Mouse (Mus musculus) Patski (cell line): ENCODE results near the gene Dennd2c. TPM values are rescaled to one million over a fixed set of nuclear protein-coding genes. Genes with fewer than 3 reads are reported as not detected.

ENCODE experiments used
- ATAC-seq: fragments of 100-300 bp; one replicate; pipeline ENCODE4 v1.8.0; 2021
- CTCF ChIA-PET: fragments of 350-600 bp; sonication (Branson Sonifier 250); formaldehyde crosslinking; loops from one replicate; lab custom pipeline; 2022; ENCODE audit warnings: inconsistent platforms; lab: Charles Lee
- POLR2A ChIA-PET: fragments of 350-600 bp; sonication (Branson Sonifier 250); formaldehyde crosslinking; loops from one replicate; lab custom pipeline; 2022; ENCODE audit warnings: antibody characterized with exemption, inconsistent platforms; lab: Charles Lee
- DNase-seq: peaks from one replicate; pipeline ENCODE4 v3.0.0-alpha.2; 2011; ENCODE audit warnings: low read depth, low spot score
- H3K27me3 ChIP-seq: fragments of 371-371 bp; one replicate; pipeline ENCODE4 v1.5.1; 2021
- CTCF ChIP-seq: fragments of 100-300 bp; IDR thresholded peaks from one replicate; pipeline ENCODE4 v1.5.1; 2021
- in situ Hi-C: fragments of 300-500 bp; cut with MboI; formaldehyde crosslinking; loops from 3 replicates; pipeline ENCODE4 v1.11.1; 2018; ENCODE audit warnings: low pct_unique_long_range_greater_than_20kb, mixed read lengths
- polyA plus RNA-seq: library from polyadenylated mRNA; unstranded; gene quantifications from one replicate; pipeline ENCODE4 v1.2.3, GENCODE M21; 2021

Dennd2c gene
- polyA plus RNA-seq, 1 experiment from 2014 or later, result 1.7 TPM

DNA sequence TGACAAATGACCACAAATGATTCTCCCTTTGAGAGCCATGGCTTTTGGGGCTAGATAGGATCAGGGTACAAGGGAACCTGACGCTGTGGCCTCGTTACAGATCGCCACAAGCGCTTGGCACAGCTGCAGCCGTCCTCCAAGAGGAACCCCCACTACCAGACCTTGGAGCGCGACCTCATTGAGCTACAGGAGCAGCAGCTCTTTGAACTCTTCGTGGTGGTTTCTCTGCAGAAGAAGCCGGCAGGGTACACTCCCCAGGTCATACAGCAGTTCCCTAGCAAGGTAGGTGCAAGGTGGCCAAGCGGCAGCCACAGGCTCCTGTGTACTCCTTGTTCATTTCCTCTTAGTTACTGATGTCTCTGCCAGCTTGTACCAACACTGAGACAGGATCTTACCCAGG lies 46.5 kb downstream of the Dennd2c start:
- DNase-seq, result no peak
- ChIA-PET CTCF (no interaction called here), POLR2A (no interaction called here)
- no peaks in the 10 kb centered on the region for H3K27me3 ChIP-seq
- ATAC-seq, result no peak
- TF ChIP-seq CTCF, result no peak
- in situ Hi-C loops, result no loop called here

DNA sequence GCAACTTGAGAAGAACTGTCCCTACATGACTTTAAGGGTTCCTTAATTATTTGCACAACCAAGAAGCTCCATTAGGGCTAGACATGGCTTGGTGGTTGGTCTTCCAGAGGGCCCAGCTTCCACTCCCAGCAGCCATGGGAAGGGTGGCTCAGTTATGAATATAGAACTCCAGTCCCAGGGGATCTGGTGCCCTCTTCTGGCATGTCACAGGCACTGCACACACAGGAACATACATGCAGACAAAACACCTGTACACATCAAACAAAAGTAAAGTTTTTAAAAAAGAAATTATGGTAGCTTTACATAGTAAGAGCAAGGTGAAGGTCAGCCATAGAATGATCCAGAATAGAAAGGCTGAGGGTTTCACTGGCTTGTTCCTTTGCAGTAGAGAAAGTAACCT lies 51.4 kb downstream of the Dennd2c start:
- DNase-seq (no peak), ATAC-seq (no peak)
- CTCF ChIA-PET, result interaction anchor here (0.7 to 1.8 kb wide), 5 partner anchors 9 to 438 kb away, joined by 3 to 10 read pairs (median 4); no protein-coding TSS in a partner anchor
- in situ Hi-C loops, result no loop called here
- POLR2A ChIA-PET, result interaction anchor here (1.3 kb wide), 1 partner anchor 17 kb away, joined by 4 read pairs; no protein-coding TSS in a partner anchor
- peak; percentile 70 for TF ChIP-seq CTCF
- no peaks in the 10 kb centered on the region for H3K27me3 ChIP-seq

DNA sequence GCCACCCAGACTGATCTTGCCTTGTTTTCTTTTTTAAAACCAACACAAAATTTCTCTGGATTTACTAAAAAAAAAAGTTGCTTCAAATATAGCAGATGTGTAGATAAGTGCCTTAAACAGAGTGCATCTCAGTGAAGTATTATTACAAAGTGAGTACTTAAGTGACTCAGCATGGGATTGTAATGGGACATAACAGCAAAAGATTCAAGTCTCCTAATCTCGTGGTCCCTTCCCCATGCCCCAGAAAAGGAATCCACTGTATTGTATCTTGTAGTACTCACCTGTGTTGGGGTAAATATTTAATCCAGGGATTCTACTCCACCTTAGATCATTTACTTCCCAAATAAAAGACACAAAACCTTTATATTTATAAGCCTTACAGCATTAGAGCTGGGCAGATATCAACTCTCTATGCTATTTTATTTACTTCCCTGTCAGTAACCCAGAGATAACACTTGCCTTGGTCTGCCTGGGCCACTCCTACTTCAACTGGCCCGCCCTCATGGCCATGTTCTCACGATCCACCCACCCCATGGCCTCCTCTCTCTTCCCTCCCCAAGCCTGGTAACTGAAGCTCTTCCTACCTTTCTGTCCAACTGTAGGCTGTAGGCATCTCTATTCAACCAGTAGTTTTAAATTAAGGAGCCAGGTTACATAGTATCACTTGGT lies 57.0 kb downstream of the Dennd2c start:
- DNase-seq (no peak), ATAC-seq (no peak)
- no peak for TF ChIP-seq CTCF
- ChIA-PET CTCF (interaction anchor here (1.3 kb wide), 1 partner anchor 10 kb away, joined by 5 read pairs; no protein-coding TSS in a partner anchor), POLR2A (no interaction called here)
- no peaks in the 10 kb centered on the region for H3K27me3 ChIP-seq
- in situ Hi-C loops, result no loop called here

DNA sequence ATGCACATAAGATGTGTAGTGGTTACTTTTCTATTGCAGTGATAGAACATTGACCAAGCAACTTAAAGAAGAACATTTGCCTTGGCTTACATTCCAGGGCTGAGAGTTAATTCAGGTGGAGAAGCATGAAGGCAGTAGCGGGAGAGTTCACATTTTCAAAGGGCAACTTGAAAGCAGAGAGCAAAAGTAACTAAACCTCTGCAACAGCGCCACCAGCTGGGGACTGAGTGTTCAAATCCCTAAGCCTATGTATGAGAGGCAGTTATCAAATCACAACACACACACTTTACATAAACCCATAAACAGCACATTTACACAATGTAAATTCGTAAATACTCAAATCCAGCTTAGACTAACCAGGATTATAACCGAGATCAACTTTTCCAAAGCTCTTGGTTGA lies 67.4 kb downstream of the Dennd2c start:
- ChIA-PET POLR2A (no interaction called here), CTCF (interaction anchor here (0.8 to 2.2 kb wide), 10 partner anchors 10 to 454 kb away, joined by 3 to 10 read pairs (median 4); no protein-coding TSS in a partner anchor)
- ATAC-seq (peak; percentile 23), DNase-seq (peak; percentile 35)
- no peaks in the 10 kb centered on the region for H3K27me3 ChIP-seq
- TF ChIP-seq CTCF, result peak; percentile 89
- in situ Hi-C loops, result loop anchor here (10.0 kb wide), 2 partner anchors 455 to 915 kb away; no protein-coding TSS in a partner anchor

DNA sequence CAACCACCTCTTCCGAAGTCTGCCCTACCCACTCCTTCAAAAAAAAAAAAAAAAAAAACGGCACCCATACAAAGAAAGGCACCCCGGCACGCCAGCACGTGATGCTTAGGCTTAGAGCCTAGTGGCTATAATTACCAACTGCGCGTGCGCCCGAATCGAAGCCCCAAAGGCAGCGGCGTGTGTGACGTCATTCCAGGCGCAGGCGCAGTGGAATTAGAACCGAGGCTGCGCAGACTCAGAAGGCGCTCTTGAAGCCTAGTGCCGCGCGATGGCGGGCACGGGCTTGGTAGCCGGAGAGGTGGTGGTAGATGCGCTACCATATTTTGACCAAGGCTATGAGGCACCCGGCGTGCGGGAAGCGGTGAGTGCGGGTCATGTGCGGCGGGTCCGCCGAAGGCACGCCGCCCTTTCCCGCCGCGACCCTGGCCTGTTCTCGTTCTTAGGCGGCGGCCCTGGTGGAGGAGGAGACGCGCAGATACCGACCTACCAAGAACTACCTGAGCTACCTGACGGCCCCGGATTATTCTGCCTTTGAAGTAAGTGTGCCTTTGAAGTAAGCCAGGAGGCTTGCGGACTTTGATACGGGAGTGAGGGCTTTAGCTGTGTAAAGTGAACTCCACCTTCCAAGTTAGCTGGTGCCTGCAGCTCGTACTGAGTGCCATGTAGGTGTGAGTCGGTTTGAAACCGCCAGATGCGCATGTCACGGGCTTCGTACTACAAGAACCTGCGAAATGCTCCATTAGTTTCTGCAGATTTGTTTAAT lies 69.3 kb downstream of the Dennd2c start, which contains the start of gene Bcas2:
Gene Bcas2, plus strand, starts transcription at position 151 of the 763 bp plus-strand sequence.
- CTCF ChIA-PET, result interaction anchor here (1.1 kb wide), 1 partner anchor 15 kb away, joined by 3 read pairs; no protein-coding TSS in a partner anchor
- in situ Hi-C loops, result loop anchor here (10.0 kb wide), 1 partner anchor 917 kb away; no protein-coding TSS in a partner anchor
- no peaks in the 10 kb centered on the region for H3K27me3 ChIP-seq
- DNase-seq, result peak; percentile 96
- TF ChIP-seq CTCF, result no peak
- ATAC-seq, result peak; percentile 79
- POLR2A ChIA-PET, result no interaction called here

DNA sequence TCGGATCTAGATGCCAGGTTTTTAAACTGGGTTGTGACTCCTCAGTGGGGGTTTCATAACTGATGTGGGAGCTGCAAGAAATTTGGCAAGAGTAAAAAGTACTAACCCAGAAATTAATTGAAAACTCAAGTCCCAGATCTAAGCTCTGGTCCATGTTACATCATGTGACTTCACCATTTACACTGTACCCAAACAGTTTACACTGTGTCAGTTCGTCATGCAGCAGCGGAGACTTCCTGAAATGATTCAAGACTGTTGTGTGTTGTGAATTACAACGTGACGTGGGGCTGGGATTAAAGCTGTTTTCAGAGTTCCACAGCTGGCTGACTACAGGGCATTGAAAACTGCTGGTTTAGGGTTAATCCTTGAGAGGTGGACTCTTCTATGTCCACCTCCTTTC lies 70.2 kb downstream of the Dennd2c start:
- in situ Hi-C loops, result loop anchor here (10.0 kb wide), 1 partner anchor 918 kb away; no protein-coding TSS in a partner anchor
- ChIA-PET POLR2A (interaction anchor here (0.9 kb wide), 1 partner anchor 118 kb away, joined by 3 read pairs; no protein-coding TSS in a partner anchor), CTCF (interaction anchor here (0.6 to 1.1 kb wide), 2 partner anchors 12 to 16 kb away, joined by 3 to 4 read pairs; no protein-coding TSS in a partner anchor)
- no peak for TF ChIP-seq CTCF
- H3K27me3 ChIP-seq, result no peaks in the 10 kb centered on the region
- no peak for ATAC-seq
- DNase-seq, result no peak

DNA sequence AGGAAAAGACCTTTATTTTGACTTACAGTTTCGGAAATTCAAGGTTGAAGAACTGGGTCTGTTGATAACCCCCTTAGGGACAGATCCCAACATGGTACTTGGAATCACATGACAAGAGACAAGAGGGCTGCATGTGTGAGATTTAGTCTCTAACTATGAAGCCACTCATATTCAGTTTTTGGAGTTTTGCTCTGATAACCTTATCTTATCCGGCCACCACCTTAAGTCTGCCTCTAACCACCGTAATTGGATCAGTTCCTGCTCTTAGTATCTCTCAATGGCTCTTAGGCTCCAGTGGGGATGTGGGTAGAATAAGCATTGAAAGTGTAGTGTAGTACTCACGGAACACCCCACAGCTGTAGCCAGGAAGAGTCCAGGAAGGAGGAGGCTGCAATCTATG lies 74.3 kb downstream of the Dennd2c start:
- no peak for TF ChIP-seq CTCF
- ChIA-PET CTCF (interaction anchor here (2.8 kb wide), 1 partner anchor 8 kb away, joined by 13 read pairs; no protein-coding TSS in a partner anchor), POLR2A (no interaction called here)
- in situ Hi-C loops, result loop anchor here (10.0 kb wide), 1 partner anchor 922 kb away; no protein-coding TSS in a partner anchor
- no peaks in the 10 kb centered on the region for H3K27me3 ChIP-seq
- no peak for DNase-seq
- ATAC-seq, result no peak

DNA sequence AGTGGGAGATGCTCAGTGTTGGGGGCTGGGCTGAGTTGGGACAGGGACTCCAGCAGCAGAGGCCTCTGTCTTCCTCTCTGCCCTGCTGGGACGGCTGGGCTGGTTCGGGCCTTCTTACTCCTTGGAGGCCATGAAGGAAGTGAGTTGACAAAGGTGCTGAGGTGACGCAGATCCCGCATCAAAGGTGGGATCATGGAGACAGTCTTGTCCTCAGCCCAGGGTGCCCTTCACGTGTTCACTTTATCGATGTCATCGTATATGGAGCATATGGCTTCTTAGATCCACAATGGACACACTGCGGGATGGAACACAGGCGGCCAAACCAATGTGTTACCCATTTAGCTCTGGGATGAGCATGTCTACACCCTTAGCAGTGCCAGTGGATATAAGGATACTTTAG lies 77.1 kb downstream of the Dennd2c start:
- ATAC-seq, result no peak
- POLR2A ChIA-PET, result interaction anchor here (0.6 kb wide), 1 partner anchor 198 kb away, joined by 5 read pairs; no protein-coding TSS in a partner anchor
- in situ Hi-C loops, result loop anchor here (10.0 kb wide), 1 partner anchor 925 kb away; no protein-coding TSS in a partner anchor

DNA sequence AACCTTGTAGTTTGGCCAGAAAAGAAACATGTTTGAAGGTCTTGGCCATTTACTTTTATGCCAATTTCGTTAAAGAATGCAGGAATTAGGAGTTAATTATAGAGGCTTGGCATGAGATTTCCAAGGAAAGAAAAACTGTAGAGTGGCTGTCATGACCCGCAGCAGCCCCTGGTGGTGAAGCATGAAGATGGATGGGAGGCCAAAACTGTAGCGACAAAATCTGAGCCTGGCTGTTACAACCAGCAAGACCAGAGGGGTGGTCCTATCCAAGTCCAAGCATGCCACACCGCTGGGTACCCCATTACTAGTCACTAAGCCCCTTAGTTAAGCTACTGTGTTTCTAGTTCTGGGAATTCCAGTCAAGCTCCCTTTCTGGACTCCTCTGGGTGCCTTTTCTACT lies 78.8 kb downstream of the Dennd2c start:
- ATAC-seq (no peak), DNase-seq (no peak)
- ChIA-PET POLR2A (no interaction called here), CTCF (no interaction called here)
- no peaks in the 10 kb centered on the region for H3K27me3 ChIP-seq
- in situ Hi-C loops, result loop anchor here (5.0 kb wide), 1 partner anchor 186 kb away; no protein-coding TSS in a partner anchor
- peak; percentile 52 for TF ChIP-seq CTCF

More for the DNA sequence above, 77.1 kb downstream of the Dennd2c start:
- H3K27me3 ChIP-seq, result no peaks in the 10 kb centered on the region
- no peak for TF ChIP-seq CTCF
- CTCF ChIA-PET, result interaction anchor here (1.1 kb wide), 1 partner anchor 11 kb away, joined by 3 read pairs; no protein-coding TSS in a partner anchor
- DNase-seq, result no peak

DNA sequence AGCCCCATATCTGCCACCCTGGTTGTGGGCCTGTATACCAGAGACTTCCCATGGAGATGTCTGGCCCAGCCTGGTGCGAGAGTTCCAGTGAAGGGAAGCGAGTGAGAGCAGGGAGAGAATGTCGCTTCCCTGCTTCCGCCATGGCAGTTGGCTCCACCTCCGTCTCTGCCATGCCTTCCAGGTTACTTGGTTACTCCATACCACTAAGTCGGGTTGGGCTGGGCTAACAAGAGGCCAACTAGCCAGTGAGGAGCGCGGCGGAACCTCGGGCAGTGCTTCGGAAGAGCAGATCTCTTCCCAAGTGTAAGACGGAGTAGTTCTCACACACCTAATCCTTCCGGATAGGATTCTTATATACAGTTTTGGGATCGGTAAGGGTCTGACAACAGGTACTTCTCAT lies 80.4 kb downstream of the Dennd2c start:
- no peak for ATAC-seq
- ChIA-PET POLR2A (no interaction called here), CTCF (no interaction called here)
- in situ Hi-C loops, result loop anchor here (5.0 kb wide), 1 partner anchor 184 kb away; no protein-coding TSS in a partner anchor
- TF ChIP-seq CTCF, result no peak
- no peaks in the 10 kb centered on the region for H3K27me3 ChIP-seq
- DNase-seq, result no peak
